Mouse (Mus musculus): Measurements from ENCODE around the gene Trmt10b.

GRCm38 (mm10) chr4:45252861-45253262 is 44.1 kb upstream of the Trmt10b start:
- no peak for TF ChIP-seq EP300 (IDR thresholded peaks at IDR 0.05; ENCODE audit: low read depth)
- no peak for TF ChIP-seq CTCF (IDR thresholded peaks at IDR 0.05; ENCODE audit: low read depth)

Data from liver, embryonic 14.5 days (tissue).